Mouse (Mus musculus) kidney, embryonic 15.5 days (tissue): ENCODE results near the gene Abca17. TPM values are rescaled to one million over a fixed set of nuclear protein-coding genes. Genes with fewer than 3 reads are reported as not detected.

ENCODE experiments used
- ATAC-seq: fragments of 200-750 bp; cut with Nextera tagmentation; replicated peaks from 2 replicates; pipeline ENCODE4 v1.8.0; 2017; ENCODE audit warnings: moderate TSS enrichment; ENCODE audit not compliant: low FRiP score
- H3K27ac ChIP-seq: fragments of 300-500 bp; sonication (generic); 2 replicates; pipeline ENCODE4 v1.5.1; 2015; ENCODE audit warnings: mild to moderate bottlenecking, inconsistent platforms
- H3K27me3 ChIP-seq: fragments of 300-500 bp; sonication (generic); 2 replicates; pipeline ENCODE4 v1.6.1; 2015; ENCODE audit warnings: inconsistent platforms
- H3K36me3 ChIP-seq: fragments of 300-500 bp; sonication (generic); 2 replicates; pipeline ENCODE4 v1.6.1; 2015; ENCODE audit warnings: inconsistent platforms
- H3K4me1 ChIP-seq: fragments of 300-500 bp; sonication (generic); 2 replicates; pipeline ENCODE4 v1.6.1; 2015; ENCODE audit warnings: inconsistent platforms
- H3K4me2 ChIP-seq: fragments of 300-500 bp; sonication (generic); 2 replicates; pipeline ENCODE4 v1.6.1; 2015; ENCODE audit warnings: moderate library complexity, mild to moderate bottlenecking, inconsistent platforms
- H3K4me3 ChIP-seq: fragments of 300-500 bp; sonication (generic); replicated peaks from 2 replicates; pipeline ENCODE4 v1.5.1; 2015; ENCODE audit warnings: mild to moderate bottlenecking, inconsistent platforms
- H3K9ac ChIP-seq: fragments of 300-500 bp; sonication (generic); 2 replicates; pipeline ENCODE4 v1.6.1; 2015; ENCODE audit warnings: mild to moderate bottlenecking, inconsistent platforms
- H3K9me3 ChIP-seq: fragments of 300-500 bp; sonication (generic); replicated peaks from 2 replicates; pipeline ENCODE4 v1.6.1; 2016; ENCODE audit warnings: inconsistent platforms
- WGBS: fragments of 180-500 bp; shearing (Covaris S2); methylation state at CpG from one replicate; pipeline ENCODE4 v1.1.7; 2015; ENCODE audit warnings: mixed read lengths; 5-methylcytosine and 5-hydroxymethylcytosine counted together
- polyA plus RNA-seq: library from polyadenylated mRNA; unstranded; fragments of >200 nt; fragmentation: Nextera tagmentation; extraction: Ambion mirVana; gene quantifications from 2 replicates; pipeline ENCODE4 v1.2.1, GENCODE M21; 2015

The Abca17 gene
- polyA plus RNA-seq: 0.18 and 0.27 TPM in 2 replicates

- peaks cover 26% of the 10 kb centered on the region for H3K4me1 ChIP-seq
- ATAC-seq: no peak; the same call in 1 of the 2 replicates
- peaks cover 29% of the 10 kb centered on the region for H3K27me3 ChIP-seq
- no peaks in the 10 kb centered on the region for H3K9me3 ChIP-seq
- peak within 1 kb of the TSS; percentile 73 for H3K9ac ChIP-seq
- H3K36me3 ChIP-seq: no peaks in the 10 kb centered on the region
- peak within 1 kb of the TSS; percentile 73 for H3K4me3 ChIP-seq
- H3K4me2 ChIP-seq: peak within 1 kb of the TSS; percentile 98
- peak within 1 kb of the TSS; percentile 75; the same call in 1 of the 2 replicates for H3K27ac ChIP-seq
- 2% methylated on average over 42 of the region's 42 CpGs for WGBS
Measured at GRCm38 (mm10) chr17:24350926-24351759, at the start of gene Abca17. TSS of gene Abca17 (minus strand) at chr17:24351068.

- H3K9me3 ChIP-seq: no peaks in the 10 kb centered on the region
- H3K27me3 ChIP-seq: no peaks in the 10 kb centered on the region
- H3K4me2 ChIP-seq: no peak overlapping the region
- no peaks in the 10 kb centered on the region for H3K4me1 ChIP-seq
- no peak overlapping the region for H3K9ac ChIP-seq
- 0 out of 2 replicates have a peak, but pooled peaks cover 2% of the 10 kb centered on the region for H3K36me3 ChIP-seq
- H3K4me3 ChIP-seq: no peak overlapping the region
- 72% methylated on average over 7 of the region's 7 CpGs for WGBS
- ATAC-seq: no peak
- no peak overlapping the region for H3K27ac ChIP-seq
Measured at GRCm38 (mm10) chr17:24394456-24394855, 43.6 kb upstream of the Abca17 start.

- H3K36me3 ChIP-seq: 0 out of 2 replicates have a peak, but pooled peaks cover 6% of the 10 kb centered on the region
- no peaks in the 10 kb centered on the region for H3K9me3 ChIP-seq
- no peaks in the 10 kb centered on the region for H3K27me3 ChIP-seq
- H3K4me2 ChIP-seq: no peak overlapping the region
- no peak overlapping the region for H3K27ac ChIP-seq
- H3K4me3 ChIP-seq: no peak overlapping the region
- H3K9ac ChIP-seq: no peak overlapping the region
- ATAC-seq: no peak
- no peaks in the 10 kb centered on the region for H3K4me1 ChIP-seq
- WGBS: 34% methylated on average over 4 of the region's 4 CpGs
Measured at GRCm38 (mm10) chr17:24393527-24393926, 42.7 kb upstream of the Abca17 start.

- no peaks in the 10 kb centered on the region for H3K4me1 ChIP-seq
- WGBS: 65% methylated on average over 8 of the region's 8 CpGs
- no peaks in the 10 kb centered on the region for H3K27me3 ChIP-seq
- H3K9me3 ChIP-seq: no peaks in the 10 kb centered on the region
- H3K4me2 ChIP-seq: no peak overlapping the region
- peaks cover 23% of the 10 kb centered on the region for H3K36me3 ChIP-seq
- H3K9ac ChIP-seq: no peak overlapping the region
- H3K4me3 ChIP-seq: no peak overlapping the region
- ATAC-seq: no peak
- no peak overlapping the region for H3K27ac ChIP-seq
Measured at GRCm38 (mm10) chr17:24391149-24391548, 40.3 kb upstream of the Abca17 start.

- Histone ChIP-seq H3K27me3 (no peaks in the 10 kb centered on the region), H3K4me1 (no peaks in the 10 kb centered on the region), H3K4me3 (no peak overlapping the region), H3K36me3 (peaks cover 23% of the 10 kb centered on the region), H3K27ac (no peak overlapping the region), H3K9ac (no peak overlapping the region), H3K4me2 (no peak overlapping the region), H3K9me3 (no peaks in the 10 kb centered on the region)
- no peak for ATAC-seq
- WGBS: 0% methylated on average over 2 of the region's 2 CpGs
Measured at GRCm38 (mm10) chr17:24389865-24390264, 39.0 kb upstream of the Abca17 start.

GRCm38 (mm10) chr17:24388711-24389110 lies 37.8 kb upstream of the Abca17 start:
- Histone ChIP-seq H3K27ac (no peak overlapping the region), H3K27me3 (no peaks in the 10 kb centered on the region), H3K9me3 (no peaks in the 10 kb centered on the region), H3K4me2 (no peak overlapping the region), H3K4me3 (no peak overlapping the region), H3K4me1 (no peaks in the 10 kb centered on the region), H3K9ac (no peak overlapping the region), H3K36me3 (peaks cover 32% of the 10 kb centered on the region)
- ATAC-seq: no peak
- 75% methylated on average over 5 of the region's 5 CpGs for WGBS

GRCm38 (mm10) chr17:24383789-24384188 lies 32.9 kb upstream of the Abca17 start:
- no peak overlapping the region for H3K4me2 ChIP-seq
- H3K4me3 ChIP-seq: no peak overlapping the region
- H3K27ac ChIP-seq: no peak overlapping the region
- H3K27me3 ChIP-seq: no peaks in the 10 kb centered on the region
- 63% methylated on average over 8 of the region's 8 CpGs for WGBS
- H3K36me3 ChIP-seq: peaks cover 31% of the 10 kb centered on the region
- no peak overlapping the region for H3K9ac ChIP-seq
- H3K4me1 ChIP-seq: no peaks in the 10 kb centered on the region
- ATAC-seq: no peak
- no peaks in the 10 kb centered on the region for H3K9me3 ChIP-seq

GRCm38 (mm10) chr17:24378496-24378895 lies 27.6 kb upstream of the Abca17 start:
- Histone ChIP-seq H3K9me3 (no peaks in the 10 kb centered on the region), H3K27me3 (no peaks in the 10 kb centered on the region), H3K4me3 (no peak overlapping the region), H3K27ac (no peak overlapping the region), H3K4me2 (no peak overlapping the region), H3K9ac (no peak overlapping the region), H3K4me1 (no peaks in the 10 kb centered on the region), H3K36me3 (peaks cover 30% of the 10 kb centered on the region)
- WGBS: 85% methylated on average over 2 of the region's 2 CpGs
- ATAC-seq: no peak

GRCm38 (mm10) chr17:24375886-24376285 lies 25.0 kb upstream of the Abca17 start:
- Histone ChIP-seq H3K9me3 (no peaks in the 10 kb centered on the region), H3K4me3 (no peak overlapping the region), H3K4me2 (no peak overlapping the region), H3K4me1 (no peaks in the 10 kb centered on the region), H3K27ac (no peak overlapping the region), H3K9ac (no peak overlapping the region), H3K27me3 (no peaks in the 10 kb centered on the region), H3K36me3 (peaks cover 33% of the 10 kb centered on the region)
- 92% methylated on average over 6 of the region's 6 CpGs for WGBS
- ATAC-seq: no peak

GRCm38 (mm10) chr17:24375094-24375712 lies 24.3 kb upstream of the Abca17 start:
- no peaks in the 10 kb centered on the region for H3K4me1 ChIP-seq
- no peaks in the 10 kb centered on the region for H3K9me3 ChIP-seq
- no peak overlapping the region for H3K9ac ChIP-seq
- 69% methylated on average over 5 of the region's 5 CpGs for WGBS
- no peak overlapping the region for H3K4me2 ChIP-seq
- H3K27ac ChIP-seq: no peak overlapping the region
- no peak for ATAC-seq
- no peak overlapping the region for H3K4me3 ChIP-seq
- H3K36me3 ChIP-seq: peaks cover 33% of the 10 kb centered on the region
- H3K27me3 ChIP-seq: no peaks in the 10 kb centered on the region

- Histone ChIP-seq H3K9me3 (no peaks in the 10 kb centered on the region), H3K4me3 (no peak overlapping the region), H3K4me2 (no peak overlapping the region), H3K36me3 (peaks cover 20% of the 10 kb centered on the region), H3K27me3 (no peaks in the 10 kb centered on the region), H3K27ac (no peak overlapping the region), H3K4me1 (0 out of 2 replicates have a peak, but pooled peaks cover 4% of the 10 kb centered on the region), H3K9ac (no peak overlapping the region)
- no peak for ATAC-seq
- 77% methylated on average over 13 of the region's 13 CpGs for WGBS
Measured at GRCm38 (mm10) chr17:24365863-24366262, 15.0 kb upstream of the Abca17 start.

- ATAC-seq: no peak
- H3K36me3 ChIP-seq: peaks cover 20% of the 10 kb centered on the region
- no peak overlapping the region for H3K9ac ChIP-seq
- H3K27ac ChIP-seq: no peak overlapping the region
- no peak overlapping the region for H3K4me2 ChIP-seq
- no peaks in the 10 kb centered on the region for H3K27me3 ChIP-seq
- WGBS: 89% methylated on average over 9 of the region's 9 CpGs
- H3K4me3 ChIP-seq: no peak overlapping the region
- 0 out of 2 replicates have a peak, but pooled peaks cover 7% of the 10 kb centered on the region for H3K4me1 ChIP-seq
- H3K9me3 ChIP-seq: no peaks in the 10 kb centered on the region
Measured at GRCm38 (mm10) chr17:24364461-24364860, 13.6 kb upstream of the Abca17 start.
